Mouse (Mus musculus) brown adipose tissue, adult 24 weeks (tissue): ENCODE results near the gene Mlh3. TPM values are rescaled to one million over a fixed set of nuclear protein-coding genes. Genes with fewer than 3 reads are reported as not detected.
A peak's percentile ranks its signal among the peaks of the same experiment; 100 is the strongest.

Experiments
- H3K27ac ChIP-seq: fragments of 200-500 bp; replicated peaks from 2 replicates; pipeline ENCODE4 v1.5.1; 2012; ENCODE audit warnings: low read depth, mild to moderate bottlenecking, low read length
- H3K4me1 ChIP-seq: fragments of 200-500 bp; 2 replicates; pipeline ENCODE4 v1.6.1; 2012; ENCODE audit warnings: low read length, mixed read lengths; ENCODE audit not compliant: control insufficient read depth, insufficient read depth, insufficient read length
- H3K4me3 ChIP-seq: fragments of 200-500 bp; 2 replicates; pipeline ENCODE4 v1.5.1; 2012; ENCODE audit warnings: low read depth, mild to moderate bottlenecking, low read length, moderate library complexity; ENCODE audit not compliant: insufficient read depth
- polyA plus RNA-seq: library from polyadenylated mRNA; stranded (reverse); fragments of >200 nt; gene quantifications from 2 replicates; pipeline ENCODE4 v1.2.4, GENCODE M21; 2012; ENCODE audit not compliant: missing spikeins, insufficient read depth, insufficient read length

Gene Mlh3
- polyA plus RNA-seq, 1 experiment: 6.5 TPM

GRCm38 (mm10) chr12:85227227-85227626, 43.2 kb downstream of the Mlh3 start:
- no peak overlapping the region for H3K27ac ChIP-seq

GRCm38 (mm10) chr12:85219905-85220290, 50.5 kb downstream of the Mlh3 start:
- Histone ChIP-seq H3K27ac (peak overlapping the region; percentile 63; the same call in 1 of the 2 replicates), H3K4me3 (peak overlapping the region; percentile 88), H3K4me1 (0 out of 2 replicates have a peak, but pooled peaks cover 4% of the 10 kb centered on the region)

More at GRCm38 (mm10) chr12:85227227-85227626, 43.2 kb downstream of the Mlh3 start:
- Histone ChIP-seq H3K4me1 (peaks cover 7% of the 10 kb centered on the region; the same call in 1 of the 2 replicates), H3K4me3 (no peak overlapping the region)

GRCm38 (mm10) chr12:85219236-85219904, 51.0 kb downstream of the Mlh3 start, which contains the start of gene Eif2b2:
Gene Eif2b2 (plus strand): TSS chr12:85219481.
- Histone ChIP-seq H3K27ac (peak within 1 kb of the TSS; percentile 63), H3K4me1 (0 out of 2 replicates have a peak, but pooled peaks cover 4% of the 10 kb centered on the region), H3K4me3 (peak within 1 kb of the TSS; percentile 88)

GRCm38 (mm10) chr12:85217733-85218310, 52.6 kb downstream of the Mlh3 start:
- Histone ChIP-seq H3K4me3 (no peak overlapping the region), H3K4me1 (0 out of 2 replicates have a peak, but pooled peaks cover 4% of the 10 kb centered on the region), H3K27ac (no peak overlapping the region)

- Histone ChIP-seq H3K4me3 (no peak overlapping the region), H3K27ac (no peak overlapping the region), H3K4me1 (0 out of 2 replicates have a peak, but pooled peaks cover 2% of the 10 kb centered on the region)
Observed at GRCm38 (mm10) chr12:85215031-85215430, 55.4 kb downstream of the Mlh3 start.

GRCm38 (mm10) chr12:85208687-85209199, 61.7 kb downstream of the Mlh3 start:
- Histone ChIP-seq H3K4me1 (no peaks in the 10 kb centered on the region), H3K4me3 (no peak overlapping the region)

GRCm38 (mm10) chr12:85205425-85205824, 65.0 kb downstream of the Mlh3 start:
- H3K4me3 ChIP-seq: no peak overlapping the region
- no peak overlapping the region for H3K27ac ChIP-seq
- H3K4me1 ChIP-seq: peaks cover 7% of the 10 kb centered on the region; the same call in 1 of the 2 replicates

More at GRCm38 (mm10) chr12:85208687-85209199, 61.7 kb downstream of the Mlh3 start:
- no peak overlapping the region for H3K27ac ChIP-seq

GRCm38 (mm10) chr12:85204105-85204504, 66.3 kb downstream of the Mlh3 start:
- no peak overlapping the region for H3K27ac ChIP-seq
- peaks cover 7% of the 10 kb centered on the region; the same call in 1 of the 2 replicates for H3K4me1 ChIP-seq
- no peak overlapping the region for H3K4me3 ChIP-seq

- no peak overlapping the region for H3K4me3 ChIP-seq
- no peak overlapping the region for H3K27ac ChIP-seq
- H3K4me1 ChIP-seq: peaks cover 7% of the 10 kb centered on the region; the same call in 1 of the 2 replicates
Observed at GRCm38 (mm10) chr12:85203699-85204098, 66.7 kb downstream of the Mlh3 start.

GRCm38 (mm10) chr12:85202191-85202590, 68.2 kb downstream of the Mlh3 start:
- Histone ChIP-seq H3K27ac (no peak overlapping the region), H3K4me1 (peaks cover 7% of the 10 kb centered on the region; the same call in 1 of the 2 replicates), H3K4me3 (no peak overlapping the region)

GRCm38 (mm10) chr12:85201830-85202147, 68.6 kb downstream of the Mlh3 start:
- H3K4me1 ChIP-seq: peaks cover 7% of the 10 kb centered on the region; the same call in 1 of the 2 replicates
- H3K27ac ChIP-seq: no peak overlapping the region
- no peak overlapping the region for H3K4me3 ChIP-seq

GRCm38 (mm10) chr12:85200929-85201829, 69.2 kb downstream of the Mlh3 start:
- H3K4me3 ChIP-seq: no peak overlapping the region
- peaks cover 7% of the 10 kb centered on the region; the same call in 1 of the 2 replicates for H3K4me1 ChIP-seq
- no peak overlapping the region for H3K27ac ChIP-seq

- Histone ChIP-seq H3K4me1 (peaks cover 7% of the 10 kb centered on the region; the same call in 1 of the 2 replicates), H3K27ac (no peak overlapping the region), H3K4me3 (no peak overlapping the region)
Observed at GRCm38 (mm10) chr12:85199954-85200353, 70.4 kb downstream of the Mlh3 start.

- Histone ChIP-seq H3K27ac (no peak overlapping the region), H3K4me3 (no peak overlapping the region), H3K4me1 (peaks cover 7% of the 10 kb centered on the region)
Observed at GRCm38 (mm10) chr12:85197936-85198335, 72.5 kb downstream of the Mlh3 start.

- no peak overlapping the region for H3K4me3 ChIP-seq
- H3K4me1 ChIP-seq: peaks cover 11% of the 10 kb centered on the region
- H3K27ac ChIP-seq: no peak overlapping the region
Observed at GRCm38 (mm10) chr12:85197371-85197770, 73.0 kb downstream of the Mlh3 start.
